Mouse (Mus musculus) testis, adult 2 months (tissue): ENCODE data around the gene Tmem98. TPM values are rescaled to one million over a fixed set of nuclear protein-coding genes. Genes with fewer than 3 reads are reported as not detected.
A peak's percentile ranks its signal among the peaks of the same experiment; 100 is the strongest.

ENCODE experiments used
- H3K27ac ChIP-seq: fragments of 200-500 bp; 2 replicates; pipeline ENCODE4 v1.5.1; 2012; ENCODE audit warnings: low read depth, low read length; ENCODE audit not compliant: control insufficient read depth, insufficient read depth
- H3K27me3 ChIP-seq: fragments of 200-500 bp; 2 replicates; pipeline ENCODE4 v1.6.1; 2012; ENCODE audit warnings: mild to moderate bottlenecking, low read length, moderate library complexity; ENCODE audit not compliant: control insufficient read depth, insufficient read depth
- H3K36me3 ChIP-seq: fragments of 200-500 bp; 2 replicates; pipeline ENCODE4 v1.6.1; 2012; ENCODE audit warnings: mild to moderate bottlenecking, low read length; ENCODE audit not compliant: control insufficient read depth, insufficient read depth
- H3K4me1 ChIP-seq: fragments of 200-500 bp; 2 replicates; pipeline ENCODE4 v1.6.1; 2012; ENCODE audit warnings: low read length; ENCODE audit not compliant: control insufficient read depth, insufficient read depth
- H3K4me3 ChIP-seq: fragments of 200-500 bp; 2 replicates; pipeline ENCODE4 v1.5.1; 2012; ENCODE audit warnings: low read depth, mild to moderate bottlenecking, low read length, moderate library complexity, mixed read lengths; ENCODE audit not compliant: control insufficient read depth
- CTCF ChIP-seq: fragments of 200-500 bp; IDR thresholded peaks from 2 replicates; pipeline ENCODE4 v1.5.1; 2012; ENCODE audit warnings: low read depth, mild to moderate bottlenecking, inconsistent platforms, low read length, moderate library complexity; ENCODE audit not compliant: control insufficient read depth, insufficient read depth, insufficient replicate concordance
- POLR2A ChIP-seq: fragments of 200-500 bp; IDR thresholded peaks from 2 replicates; pipeline ENCODE4 v1.6.1; 2012; ENCODE audit warnings: low read depth, mild to moderate bottlenecking, inconsistent platforms, low read length, moderate library complexity; ENCODE audit not compliant: control insufficient read depth
- polyA plus RNA-seq: library from polyadenylated mRNA; depleted of rRNA; stranded (reverse); fragments of >200 nt; gene quantifications from 2 replicates; pipeline ENCODE4 v1.2.3, GENCODE M21; 2012; rRNA removed

Gene Tmem98
- polyA plus RNA-seq, 1 experiment = 4.5 TPM

GRCm38 (mm10) chr11:80858065-80858464 is 48.1 kb downstream of the Tmem98 start, which contains the start of gene Spaca3:
TSS of gene Spaca3 (plus strand) at chr11:80858365.
- no peak for TF ChIP-seq CTCF
- peak; percentile 68; the same call in 1 of the 2 replicates for TF ChIP-seq POLR2A
- peaks cover 9% of the 10 kb centered on the region for H3K4me1 ChIP-seq
- no peaks in the 10 kb centered on the region for H3K27me3 ChIP-seq
- peak within 1 kb of the TSS; percentile 88 for H3K4me3 ChIP-seq
- H3K36me3 ChIP-seq = no peaks in the 10 kb centered on the region
- no peak within 1 kb of the TSS for H3K27ac ChIP-seq

- Histone ChIP-seq H3K27ac (no peak overlapping the region), H3K36me3 (no peaks in the 10 kb centered on the region), H3K4me1 (peaks cover 2% of the 10 kb centered on the region; the same call in 1 of the 2 replicates), H3K27me3 (no peaks in the 10 kb centered on the region), H3K4me3 (no peak overlapping the region)
- TF ChIP-seq POLR2A (no peak), CTCF (no peak)
These were observed 53.0 kb downstream of the Tmem98 start for GRCm38 (mm10) chr11:80862941-80863340.

DNA sequence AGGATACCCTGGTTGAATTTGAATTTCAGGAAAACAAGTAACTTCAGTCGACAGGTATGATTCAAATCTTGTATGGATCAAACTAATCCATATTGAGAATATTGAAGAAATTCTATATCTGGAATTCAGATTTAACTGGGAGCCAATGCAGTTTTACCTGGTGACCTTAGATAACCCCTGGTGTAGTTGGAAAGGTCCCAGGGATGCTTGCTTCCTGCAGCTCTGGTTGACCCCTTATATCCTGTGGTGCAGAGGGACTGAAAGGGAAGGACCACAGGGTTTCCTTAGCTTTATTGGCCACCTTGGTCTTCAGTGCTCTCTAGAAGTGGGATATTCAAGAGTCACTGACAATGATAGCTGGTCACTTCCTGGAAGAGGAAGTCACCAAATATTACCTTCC is 58.1 kb downstream of the Tmem98 start:
- Histone ChIP-seq H3K27me3 (no peaks in the 10 kb centered on the region), H3K4me3 (no peak overlapping the region), H3K36me3 (no peaks in the 10 kb centered on the region), H3K4me1 (no peaks in the 10 kb centered on the region), H3K27ac (no peak overlapping the region)
- TF ChIP-seq POLR2A = no peak
- TF ChIP-seq CTCF = no peak

Other genes with a start within 250 kb of the Tmem98 start
- gene Myo1d, start 30.1 kb upstream of the Tmem98 start, polyA plus RNA-seq = 4.4 and 4.6 TPM in 2 replicates
- gene Spaca3, start 48.2 kb downstream of the Tmem98 start, polyA plus RNA-seq = 490 and 494 TPM in 2 replicates